Mouse (Mus musculus) gastrocnemius, postnatal 10 days (tissue): ENCODE measurements around the gene Zmiz1. TPM values are rescaled to one million over a fixed set of nuclear protein-coding genes. Genes with fewer than 3 reads are reported as not detected.

ENCODE experiments used
- DNase-seq: peaks from one replicate; pipeline ENCODE4 v3.0.0; 2021; ENCODE audit warnings: mixed read lengths
- total RNA-seq, 2 experiments: library from RNA; stranded (reverse); gene quantifications; 2 replicates each; pipeline ENCODE4 v1.2.3; 2021

The Zmiz1 gene
- total RNA-seq, 2 experiments from 2014 or later: 31.6 to 43.8 TPM

GRCm38 (mm10) chr14:25534918-25535582, 76.1 kb downstream of the Zmiz1 start:
- DNase-seq: no peak

GRCm38 (mm10) chr14:25535583-25535943, 76.6 kb downstream of the Zmiz1 start:
- DNase-seq: no peak

GRCm38 (mm10) chr14:25536476-25536875, 77.5 kb downstream of the Zmiz1 start:
- no peak for DNase-seq

- no peak for DNase-seq
These were observed 78.4 kb downstream of the Zmiz1 start for GRCm38 (mm10) chr14:25537351-25537750.

- no peak for DNase-seq
These were observed 79.5 kb downstream of the Zmiz1 start for GRCm38 (mm10) chr14:25538522-25538921.

- DNase-seq: no peak
These were observed 80.6 kb downstream of the Zmiz1 start for GRCm38 (mm10) chr14:25539493-25540116.

GRCm38 (mm10) chr14:25540172-25540571, 81.2 kb downstream of the Zmiz1 start:
- DNase-seq: no peak

- DNase-seq: no peak
These were observed 82.2 kb downstream of the Zmiz1 start for GRCm38 (mm10) chr14:25541213-25541612.

GRCm38 (mm10) chr14:25543098-25543497, 84.1 kb downstream of the Zmiz1 start:
- DNase-seq: no peak

GRCm38 (mm10) chr14:25543927-25544326, 84.9 kb downstream of the Zmiz1 start:
- DNase-seq: no peak

GRCm38 (mm10) chr14:25546852-25547621, 88.1 kb downstream of the Zmiz1 start:
- DNase-seq: no peak

GRCm38 (mm10) chr14:25547882-25548281, 88.9 kb downstream of the Zmiz1 start:
- DNase-seq: no peak

- no peak for DNase-seq
These were observed 89.7 kb downstream of the Zmiz1 start for GRCm38 (mm10) chr14:25548650-25549049.

- DNase-seq: no peak
These were observed 90.1 kb downstream of the Zmiz1 start for GRCm38 (mm10) chr14:25549125-25549524.

- no peak for DNase-seq
These were observed 91.2 kb downstream of the Zmiz1 start for GRCm38 (mm10) chr14:25549871-25550840.

GRCm38 (mm10) chr14:25551731-25552130, 92.7 kb downstream of the Zmiz1 start:
- no peak for DNase-seq

GRCm38 (mm10) chr14:25553382-25553781, 94.4 kb downstream of the Zmiz1 start:
- no peak for DNase-seq

GRCm38 (mm10) chr14:25554781-25555180, 95.8 kb downstream of the Zmiz1 start:
- DNase-seq: no peak

GRCm38 (mm10) chr14:25555291-25555781, 96.4 kb downstream of the Zmiz1 start:
- DNase-seq: no peak

GRCm38 (mm10) chr14:25555848-25556247, 96.9 kb downstream of the Zmiz1 start:
- DNase-seq: no peak

- no peak for DNase-seq
These were observed 98.0 kb downstream of the Zmiz1 start for GRCm38 (mm10) chr14:25557014-25557413.

- no peak for DNase-seq
These were observed 99.5 kb downstream of the Zmiz1 start for GRCm38 (mm10) chr14:25558479-25558878.
